Mouse (Mus musculus): ENCODE measurements around the gene Slc20a1.
A peak's percentile ranks its signal among the peaks of the same experiment; 100 is the strongest.

Slc20a1 gene

DNA sequence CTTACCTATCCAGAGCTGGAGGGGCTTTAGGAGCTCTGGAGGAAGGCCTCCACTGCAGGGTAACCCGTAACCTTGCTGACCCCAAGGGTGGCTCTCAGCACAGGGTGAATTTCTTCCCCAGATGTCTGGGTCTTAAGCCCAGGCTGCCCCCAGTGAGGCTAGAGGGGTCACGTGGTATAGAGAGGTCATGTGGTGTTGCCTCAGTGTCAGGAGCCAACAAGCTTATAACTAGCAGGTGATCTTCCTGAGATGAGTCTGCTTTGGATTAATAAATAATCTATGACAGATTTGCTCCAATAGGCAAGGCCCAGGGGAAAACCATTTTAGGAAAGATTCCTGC lies 55.0 kb downstream of the Slc20a1 start:
- DNase-seq (ENCODE audit: low spot score) = no peak

DNA sequence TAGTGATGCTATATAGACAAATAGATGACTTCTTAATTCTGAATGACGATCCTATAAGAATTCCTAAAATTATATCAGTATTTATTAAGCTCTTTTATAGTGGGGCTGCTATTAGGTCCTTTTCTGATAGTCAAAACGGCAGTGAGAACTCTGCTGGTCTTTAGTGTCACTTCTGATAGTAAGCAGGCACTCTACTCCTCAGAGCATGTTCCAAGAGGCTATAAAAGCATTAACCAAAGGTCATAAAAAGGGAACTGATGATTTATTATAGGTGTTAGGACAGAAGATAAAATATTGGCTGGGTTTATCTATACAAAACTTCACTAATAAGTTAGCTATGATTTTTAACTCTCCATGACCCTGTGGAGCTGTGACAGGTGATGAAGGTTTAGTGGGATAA lies 55.5 kb downstream of the Slc20a1 start:
- DNase-seq (ENCODE audit: low spot score) = no peak

DNA sequence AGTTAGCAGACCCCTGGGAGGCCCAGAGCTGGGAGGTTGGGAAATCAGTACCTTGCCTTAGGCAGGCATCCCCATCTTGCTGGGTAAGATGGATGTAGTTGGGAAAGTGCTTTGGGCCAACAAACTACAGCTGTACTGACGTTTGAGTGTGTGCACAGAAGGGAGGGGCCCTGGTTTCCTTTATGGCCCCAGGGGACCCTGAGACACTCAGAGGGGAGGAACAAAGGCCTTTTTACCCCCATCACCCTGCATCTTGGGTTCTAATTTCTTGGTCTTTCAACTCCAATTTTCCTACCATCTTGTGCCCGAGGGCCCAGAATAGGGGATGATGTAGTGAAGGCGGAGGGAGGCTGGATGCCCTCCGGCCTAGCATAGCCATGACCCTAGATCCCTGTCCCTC lies 57.4 kb downstream of the Slc20a1 start:
- no peak for DNase-seq (ENCODE audit: low spot score)

DNA sequence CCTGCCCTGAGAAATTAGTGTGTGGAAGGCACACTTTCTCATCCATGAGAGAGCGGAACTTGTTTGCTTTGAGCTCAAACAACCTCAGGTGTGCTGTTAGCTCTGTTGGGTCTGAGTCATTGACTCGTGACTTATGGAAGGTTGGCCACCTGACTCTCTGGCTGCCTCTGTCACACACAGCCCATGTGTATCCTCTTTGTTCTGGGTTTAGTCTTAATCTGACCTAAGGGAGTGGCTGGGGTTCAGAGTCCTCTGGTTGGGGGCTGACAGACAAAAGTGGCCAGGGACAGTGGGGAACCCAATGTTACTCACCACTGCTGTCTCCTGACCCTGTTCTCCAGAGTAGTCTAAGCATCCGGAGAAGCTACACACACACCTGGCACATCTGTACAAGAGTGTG lies 59.5 kb downstream of the Slc20a1 start:
- DNase-seq (ENCODE audit: low spot score) = no peak

DNA sequence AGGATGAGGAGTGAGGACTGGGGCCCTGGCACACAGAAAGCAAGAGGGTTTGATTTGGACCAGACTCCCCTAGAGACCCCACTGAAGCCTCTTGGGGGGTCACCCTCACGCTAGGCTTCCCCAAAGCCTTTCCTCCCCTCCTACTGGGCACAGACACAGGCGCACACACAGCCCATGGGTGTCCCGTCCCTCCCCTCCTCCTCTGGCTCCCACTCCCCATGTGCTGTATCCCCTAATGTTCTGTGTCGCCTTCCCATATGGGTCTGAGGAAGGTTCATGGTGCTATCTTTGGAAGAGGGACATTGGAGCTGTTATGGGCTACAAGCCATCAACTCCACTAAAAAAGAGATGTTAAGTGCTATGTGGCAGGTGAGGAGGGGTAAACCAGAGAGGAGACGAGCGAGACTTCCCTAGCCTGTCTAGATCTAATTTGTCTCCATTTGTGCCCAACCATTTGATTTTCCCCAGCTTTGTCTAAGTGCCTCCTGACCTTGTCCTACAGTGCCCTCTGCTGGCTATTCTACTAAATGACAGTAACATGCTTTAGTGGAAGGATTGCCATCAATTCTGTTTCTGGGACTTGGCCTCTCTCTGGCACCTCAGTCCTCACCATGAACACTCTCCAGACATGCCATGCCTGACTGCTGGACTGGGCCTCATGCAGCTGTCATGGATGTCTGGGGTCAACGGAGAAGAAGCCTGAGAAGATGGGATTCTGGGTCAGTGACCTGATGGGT lies 60.1 kb downstream of the Slc20a1 start:
- DNase-seq (ENCODE audit: low spot score) = peak; percentile 81

DNA sequence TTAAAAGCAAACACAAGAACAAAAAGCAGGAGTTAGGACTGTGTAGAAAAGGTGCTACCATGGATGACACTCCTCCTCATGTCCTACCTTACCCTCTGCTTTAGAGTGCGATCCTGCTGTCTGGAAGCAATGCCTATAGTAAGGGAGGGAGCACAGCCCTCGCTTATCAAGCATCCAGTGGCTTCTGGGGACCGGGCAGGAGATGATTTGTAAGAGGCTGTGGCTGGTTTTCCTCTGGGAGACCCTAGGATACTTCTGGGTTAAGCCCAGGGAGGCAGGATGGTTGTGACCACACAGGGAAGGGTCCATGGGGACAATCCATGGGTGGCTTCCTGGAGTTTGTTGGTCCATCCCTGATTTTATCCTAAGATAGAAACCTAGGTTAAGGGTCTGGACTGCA lies 62.1 kb downstream of the Slc20a1 start:
- no peak for DNase-seq (ENCODE audit: low spot score)
